Mouse (Mus musculus) cerebellum, adult 2 months (tissue): ENCODE data around the gene Smoc1.

Source experiments
- CTCF ChIP-seq: fragments of 200-500 bp; IDR thresholded peaks from 2 replicates; pipeline ENCODE4 v1.5.1; 2011; ENCODE audit warnings: low read depth, mild to moderate bottlenecking, control low read depth, low read length, moderate library complexity, borderline replicate concordance; ENCODE audit not compliant: insufficient read depth
- POLR2A ChIP-seq: fragments of 200-500 bp; IDR thresholded peaks from 2 replicates; pipeline ENCODE4 v1.6.1; 2011; ENCODE audit warnings: low read length, control low read depth, borderline replicate concordance; ENCODE audit not compliant: insufficient read depth

GRCm38 (mm10) chr12:80998528-80999221 lies 27.9 kb upstream of the Smoc1 start:
- no peak for TF ChIP-seq CTCF
- TF ChIP-seq POLR2A, result no peak
